Mouse (Mus musculus): ENCODE measurements around the gene 1810046K07Rik.

The 1810046K07Rik gene

GRCm38 (mm10) chr9:51305146-51305545, 23.6 kb downstream of the 1810046K07Rik start:
- DNase-seq (ENCODE audit: low spot score): no peak

GRCm38 (mm10) chr9:51303980-51304379, 24.7 kb downstream of the 1810046K07Rik start:
- DNase-seq (ENCODE audit: low spot score): no peak

- no peak for DNase-seq (ENCODE audit: low spot score)
Measured at GRCm38 (mm10) chr9:51293541-51293940, 35.2 kb downstream of the 1810046K07Rik start.

GRCm38 (mm10) chr9:51292674-51293073, 36.0 kb downstream of the 1810046K07Rik start:
- peak; percentile 65 for DNase-seq (ENCODE audit: low spot score)

- no peak for DNase-seq (ENCODE audit: low spot score)
Measured at GRCm38 (mm10) chr9:51290980-51291379, 37.7 kb downstream of the 1810046K07Rik start.

- no peak for DNase-seq (ENCODE audit: low spot score)
Measured at GRCm38 (mm10) chr9:51286079-51286478, 42.6 kb downstream of the 1810046K07Rik start.

GRCm38 (mm10) chr9:51278500-51279381, 50.0 kb downstream of the 1810046K07Rik start, which contains the start of gene Colca2:
TSS of gene Colca2 (minus strand) at chr9:51278569.
- no peak for DNase-seq (ENCODE audit: low spot score)

- no peak for DNase-seq (ENCODE audit: low spot score)
Measured at GRCm38 (mm10) chr9:51277834-51278498, 50.8 kb downstream of the 1810046K07Rik start.

- DNase-seq (ENCODE audit: low spot score): no peak
Measured at GRCm38 (mm10) chr9:51274678-51275077, 54.0 kb downstream of the 1810046K07Rik start.

GRCm38 (mm10) chr9:51273581-51274154, 55.0 kb downstream of the 1810046K07Rik start:
- DNase-seq (ENCODE audit: low spot score): no peak

- DNase-seq (ENCODE audit: low spot score): no peak
Measured at GRCm38 (mm10) chr9:51272102-51272501, 56.6 kb downstream of the 1810046K07Rik start.

GRCm38 (mm10) chr9:51271073-51271472, 57.6 kb downstream of the 1810046K07Rik start:
- no peak for DNase-seq (ENCODE audit: low spot score)

- no peak for DNase-seq (ENCODE audit: low spot score)
Measured at GRCm38 (mm10) chr9:51268852-51269251, 59.9 kb downstream of the 1810046K07Rik start.

- no peak for DNase-seq (ENCODE audit: low spot score)
Measured at GRCm38 (mm10) chr9:51258426-51258825, 70.3 kb downstream of the 1810046K07Rik start.

- DNase-seq (ENCODE audit: low spot score): no peak
Measured at GRCm38 (mm10) chr9:51256780-51257502, 71.8 kb downstream of the 1810046K07Rik start.
